Mouse (Mus musculus) liver, embryonic 14.5 days (tissue): Measurements from ENCODE around the gene Pla2g6.

Experiments
- CTCF ChIP-seq: IDR thresholded peaks from 2 replicates; pipeline ENCODE4 v1.5.1; 2016; ENCODE audit warnings: antibody characterized with exemption, low read depth, control low read depth
- EP300 ChIP-seq: IDR thresholded peaks from 2 replicates; pipeline ENCODE4 v1.6.1; 2016; ENCODE audit warnings: antibody characterized with exemption, low read depth

- TF ChIP-seq EP300 (no peak), CTCF (peak; percentile 18; the same call in 1 of the 2 replicates)
Observed at GRCm38 (mm10) chr15:79333409-79333808, 5.2 kb upstream of the Pla2g6 start.
